Mouse (Mus musculus) testis, postnatal 14 days (tissue): ENCODE results near the gene Cbx2.

Experiments
- DNase-seq: peaks from one replicate; pipeline ENCODE4 v3.0.0; 2021; ENCODE audit warnings: low spot score

Gene Cbx2

GRCm38 (mm10) chr11:119017506-119017905 lies 5.3 kb upstream of the Cbx2 start:
- no peak for DNase-seq

- DNase-seq, result no peak
These were observed 1.6 kb upstream of the Cbx2 start for GRCm38 (mm10) chr11:119021180-119021579.

GRCm38 (mm10) chr11:119022068-119022894 lies 481 bp upstream of the Cbx2 start:
- no peak for DNase-seq

- no peak for DNase-seq
These were observed 836 bp downstream of the Cbx2 start for GRCm38 (mm10) chr11:119023616-119023980.

- DNase-seq, result no peak
These were observed 1.5 kb downstream of the Cbx2 start for GRCm38 (mm10) chr11:119024260-119024659.

- DNase-seq, result no peak
These were observed 3.4 kb downstream of the Cbx2 start for GRCm38 (mm10) chr11:119026203-119026602.

GRCm38 (mm10) chr11:119033874-119034558 lies 11.3 kb downstream of the Cbx2 start:
- DNase-seq, result peak; percentile 75

- DNase-seq, result no peak
These were observed 11.9 kb downstream of the Cbx2 start for GRCm38 (mm10) chr11:119034635-119035034.

GRCm38 (mm10) chr11:119035094-119035685 lies 12.4 kb downstream of the Cbx2 start:
- DNase-seq, result no peak

GRCm38 (mm10) chr11:119035686-119036165 lies 13.0 kb downstream of the Cbx2 start:
- no peak for DNase-seq

- no peak for DNase-seq
These were observed 13.7 kb downstream of the Cbx2 start for GRCm38 (mm10) chr11:119036447-119036846.

GRCm38 (mm10) chr11:119036934-119037779 lies 14.4 kb downstream of the Cbx2 start:
- no peak for DNase-seq

GRCm38 (mm10) chr11:119037780-119038401 lies 15.1 kb downstream of the Cbx2 start:
- no peak for DNase-seq

GRCm38 (mm10) chr11:119038744-119039484 lies 16.2 kb downstream of the Cbx2 start:
- DNase-seq, result no peak

GRCm38 (mm10) chr11:119039732-119040512 lies 17.2 kb downstream of the Cbx2 start:
- no peak for DNase-seq

GRCm38 (mm10) chr11:119040600-119041324 lies 18.0 kb downstream of the Cbx2 start, which contains the start of gene Cbx8:
Cbx8 (minus strand) TSS chr11:119040969.
- peak; percentile 99 for DNase-seq

- DNase-seq, result peak; percentile 78
These were observed 18.6 kb downstream of the Cbx2 start for GRCm38 (mm10) chr11:119041325-119041716.

- no peak for DNase-seq
These were observed 19.1 kb downstream of the Cbx2 start for GRCm38 (mm10) chr11:119041750-119042465.
